Mouse (Mus musculus): ENCODE measurements around the gene Zdbf2. TPM values are rescaled to one million over a fixed set of nuclear protein-coding genes. Genes with fewer than 3 reads are reported as not detected.

The Zdbf2 gene
- polyA plus RNA-seq, 1 experiment from 2014 or later, result 3.1 TPM

DNA sequence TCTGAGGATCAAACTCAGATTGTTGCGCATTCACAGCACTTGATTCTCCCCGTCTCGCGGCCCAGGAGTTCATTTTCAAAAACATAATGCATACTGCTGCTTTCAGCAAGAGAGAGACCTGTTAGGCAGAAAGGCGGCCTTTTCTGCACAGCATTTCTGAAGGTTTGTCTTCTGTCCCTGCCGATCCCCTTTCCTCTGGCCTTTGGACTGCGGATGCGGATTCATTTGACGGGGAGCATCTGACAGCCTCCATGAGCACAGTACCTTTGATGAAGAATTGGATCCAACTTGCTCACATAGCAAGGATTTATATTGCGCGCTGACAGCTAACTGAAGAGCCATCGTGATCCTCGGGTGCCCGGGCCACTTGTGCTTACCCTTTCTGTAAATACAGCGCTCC lies 6.3 kb upstream of the Zdbf2 start:
- Histone ChIP-seq H3K9me3 (ENCODE audit: low read length) (no peaks in the 10 kb centered on the region), H3K36me3 (ENCODE audit: insufficient read depth, low read length) (no peaks in the 10 kb centered on the region), H3K27ac (ENCODE audit: low read length) (no peak overlapping the region), H3K4me3 (ENCODE audit: low read depth, low read length) (no peak overlapping the region), H3K9ac (replicated peaks; ENCODE audit: low read depth) (no peak overlapping the region), H3K4me2 (replicated peaks; ENCODE audit: low read depth, low read length) (no peak overlapping the region), H3K4me1 (ENCODE audit: insufficient read depth, low read depth, low read length) (no peaks in the 10 kb centered on the region), H3K27me3 (replicated peaks; ENCODE audit: insufficient read depth, low read length) (peaks cover 31% of the 10 kb centered on the region)
- ATAC-seq (no peak), DNase-seq (ENCODE audit: low spot score) (no peak)
- TF ChIP-seq EP300 (IDR thresholded peaks at IDR 0.05) (no peak), CTCF (IDR thresholded peaks at IDR 0.05) (no peak)
- 39% methylated on average over 15 of the region's 15 CpGs for WGBS

DNA sequence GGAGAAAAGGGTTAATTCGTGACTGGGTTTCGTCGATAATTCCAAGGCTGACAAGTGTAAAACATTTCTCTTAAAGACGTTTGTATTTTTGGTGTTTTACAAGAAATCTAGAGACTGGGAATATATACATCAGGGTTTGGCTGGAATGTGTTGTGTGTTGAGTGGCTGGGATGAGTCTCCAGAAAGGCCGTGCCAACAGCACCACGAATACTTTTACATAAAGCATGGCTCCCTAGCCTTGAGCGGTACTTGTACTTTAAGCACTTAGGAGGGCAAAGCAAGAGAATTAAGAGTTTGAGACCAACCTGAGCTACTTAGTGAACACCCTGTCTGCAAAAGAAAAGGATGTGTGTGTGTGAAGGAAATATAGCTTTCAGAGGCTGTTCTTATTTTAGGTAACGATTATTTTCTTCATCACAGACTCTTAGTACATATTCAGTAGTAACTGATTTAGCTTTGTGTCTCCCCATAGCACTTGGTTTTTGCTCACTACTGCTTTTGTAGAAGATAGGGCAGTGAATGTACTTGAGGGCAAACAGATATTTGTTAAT lies 865 bp upstream of the Zdbf2 start:
- Histone ChIP-seq H3K9ac (replicated peaks; ENCODE audit: low read depth) (no peak overlapping the region), H3K9me3 (ENCODE audit: low read length) (no peaks in the 10 kb centered on the region), H3K4me2 (replicated peaks; ENCODE audit: low read depth, low read length) (no peak overlapping the region), H3K27me3 (replicated peaks; ENCODE audit: insufficient read depth, low read length) (peaks cover 39% of the 10 kb centered on the region), H3K36me3 (ENCODE audit: insufficient read depth, low read length) (no peaks in the 10 kb centered on the region), H3K4me3 (ENCODE audit: low read depth, low read length) (no peak overlapping the region), H3K27ac (ENCODE audit: low read length) (no peak overlapping the region), H3K4me1 (ENCODE audit: insufficient read depth, low read depth, low read length) (no peaks in the 10 kb centered on the region)
- TF ChIP-seq CTCF (IDR thresholded peaks at IDR 0.05), result no peak
- TF ChIP-seq EP300 (IDR thresholded peaks at IDR 0.05), result no peak
- ATAC-seq (no peak), DNase-seq (ENCODE audit: low spot score) (no peak)
- 20% methylated on average over 8 of the region's 8 CpGs for WGBS

DNA sequence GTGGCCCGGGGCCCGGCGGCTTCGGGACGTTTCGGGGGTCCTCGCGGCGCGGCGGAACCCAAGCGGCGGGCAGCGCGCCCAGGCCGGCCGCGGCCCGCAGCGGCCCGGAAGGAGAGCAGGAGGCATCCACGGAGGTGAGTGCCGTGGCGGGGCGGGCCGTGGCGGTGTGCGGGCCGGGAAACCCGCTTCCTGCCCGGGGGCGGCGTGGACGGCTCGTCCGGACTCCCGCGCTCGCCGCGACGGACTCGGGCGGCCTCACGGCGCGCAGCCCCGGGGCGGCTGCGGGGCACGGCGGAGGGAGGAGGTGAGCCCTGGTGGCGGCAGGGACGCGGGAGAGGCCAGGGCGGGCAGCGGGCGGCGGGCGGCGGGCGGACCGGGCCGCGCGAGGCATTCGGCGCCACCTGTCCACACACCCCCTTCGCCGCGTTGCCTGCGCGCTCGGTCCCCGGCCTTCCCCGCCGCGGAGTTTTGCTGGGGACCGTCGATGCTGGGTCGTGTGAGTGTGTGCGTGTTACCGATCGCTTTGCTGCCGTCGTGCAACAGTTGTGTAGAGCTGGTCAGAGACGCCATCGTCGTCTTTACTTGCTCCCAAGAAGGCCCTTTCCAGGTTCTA lies 380 bp downstream of the Zdbf2 start:
- Histone ChIP-seq H3K27ac (ENCODE audit: low read length) (no peak overlapping the region), H3K4me2 (replicated peaks; ENCODE audit: low read depth, low read length) (peak overlapping the region; percentile 76), H3K4me1 (ENCODE audit: insufficient read depth, low read depth, low read length) (no peaks in the 10 kb centered on the region), H3K9ac (replicated peaks; ENCODE audit: low read depth) (0 out of 2 replicates have a peak overlapping the region, but pooled peaks have one; percentile 8), H3K36me3 (ENCODE audit: insufficient read depth, low read length) (no peaks in the 10 kb centered on the region), H3K9me3 (ENCODE audit: low read length) (no peaks in the 10 kb centered on the region), H3K4me3 (ENCODE audit: low read depth, low read length) (peak overlapping the region; percentile 51), H3K27me3 (replicated peaks; ENCODE audit: insufficient read depth, low read length) (peaks cover 41% of the 10 kb centered on the region)
- DNase-seq (ENCODE audit: low spot score) (no peak), ATAC-seq (peak; percentile 57)
- TF ChIP-seq EP300 (IDR thresholded peaks at IDR 0.05) (no peak), CTCF (IDR thresholded peaks at IDR 0.05) (no peak)
- under 1% methylated on average over 19 of the region's 89 CpGs for WGBS

DNA sequence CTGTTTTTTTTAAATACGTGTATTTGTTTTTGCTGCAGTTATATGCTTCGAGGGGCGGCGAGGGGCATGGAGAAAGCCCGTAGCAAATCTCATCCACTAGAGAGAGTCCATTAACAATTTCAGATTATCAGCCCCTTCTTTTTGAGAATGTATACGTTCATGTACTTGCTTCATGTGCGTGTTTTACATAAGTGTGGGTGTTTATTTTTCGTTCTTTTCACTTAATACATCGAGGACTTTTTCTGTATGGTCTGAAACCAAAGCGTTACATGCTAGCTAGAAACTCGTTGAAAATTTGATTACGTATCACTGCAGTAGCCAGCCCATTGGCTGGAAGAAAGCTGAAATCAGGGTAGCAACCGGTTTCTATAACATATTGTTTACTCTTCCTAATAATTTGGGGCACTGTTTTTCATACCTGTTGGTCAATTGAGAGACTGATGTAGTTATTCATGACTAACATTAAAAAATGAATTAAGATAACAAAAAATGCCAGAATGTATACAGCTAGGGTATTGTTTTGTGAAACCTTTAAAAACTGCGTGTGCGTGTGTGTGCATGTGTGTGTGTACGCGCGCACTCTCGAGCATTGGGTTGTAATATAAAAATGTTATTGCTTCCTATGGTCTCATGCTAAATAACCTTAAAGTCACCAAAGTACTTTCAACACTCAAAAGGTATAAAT lies 1.1 kb downstream of the Zdbf2 start:
- Histone ChIP-seq H3K27ac (ENCODE audit: low read length) (no peak overlapping the region), H3K27me3 (replicated peaks; ENCODE audit: insufficient read depth, low read length) (peaks cover 40% of the 10 kb centered on the region), H3K9me3 (ENCODE audit: low read length) (no peaks in the 10 kb centered on the region), H3K4me2 (replicated peaks; ENCODE audit: low read depth, low read length) (peak overlapping the region; percentile 76), H3K9ac (replicated peaks; ENCODE audit: low read depth) (no peak overlapping the region), H3K4me1 (ENCODE audit: insufficient read depth, low read depth, low read length) (no peaks in the 10 kb centered on the region), H3K4me3 (ENCODE audit: low read depth, low read length) (peak overlapping the region; percentile 51), H3K36me3 (ENCODE audit: insufficient read depth, low read length) (no peaks in the 10 kb centered on the region)
- ATAC-seq (no peak), DNase-seq (ENCODE audit: low spot score) (no peak)
- TF ChIP-seq CTCF (IDR thresholded peaks at IDR 0.05) (no peak), EP300 (IDR thresholded peaks at IDR 0.05) (no peak)
- 14% methylated on average over 19 of the region's 19 CpGs for WGBS

DNA sequence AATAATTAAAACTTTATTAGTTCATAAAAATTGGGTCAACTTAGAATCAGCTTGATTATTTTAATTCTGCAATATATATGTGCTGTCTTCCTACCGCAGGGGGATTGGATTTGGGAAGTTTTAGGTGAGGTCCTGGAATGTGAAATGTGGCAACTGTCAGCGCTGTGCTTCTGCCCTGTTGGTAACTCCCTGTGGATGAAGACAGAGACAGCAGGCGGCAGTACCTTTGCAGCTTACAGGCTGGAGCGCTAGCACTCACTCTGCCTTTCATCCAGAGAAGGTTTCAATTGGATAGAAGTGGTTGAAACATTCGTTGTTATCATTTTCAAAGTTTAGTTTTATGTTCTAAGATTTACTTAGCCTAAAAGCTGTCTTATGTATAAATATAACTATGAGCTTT lies 5.0 kb downstream of the Zdbf2 start:
- DNase-seq (ENCODE audit: low spot score) (no peak), ATAC-seq (no peak)
- WGBS, result 35% methylated on average over 5 of the region's 5 CpGs
- H3K36me3 ChIP-seq (ENCODE audit: insufficient read depth, low read length), result no peaks in the 10 kb centered on the region
- no peak overlapping the region for H3K9ac ChIP-seq (replicated peaks; ENCODE audit: low read depth)
- H3K4me3 ChIP-seq (ENCODE audit: low read depth, low read length), result no peak overlapping the region
- H3K4me1 ChIP-seq (ENCODE audit: insufficient read depth, low read depth, low read length), result no peaks in the 10 kb centered on the region
- H3K4me2 ChIP-seq (replicated peaks; ENCODE audit: low read depth, low read length), result no peak overlapping the region
- TF ChIP-seq EP300 (IDR thresholded peaks at IDR 0.05) (no peak), CTCF (IDR thresholded peaks at IDR 0.05) (no peak)
- peaks cover 21% of the 10 kb centered on the region for H3K27me3 ChIP-seq (replicated peaks; ENCODE audit: insufficient read depth, low read length)
- H3K27ac ChIP-seq (ENCODE audit: low read length), result no peak overlapping the region
- no peaks in the 10 kb centered on the region for H3K9me3 ChIP-seq (ENCODE audit: low read length)

DNA sequence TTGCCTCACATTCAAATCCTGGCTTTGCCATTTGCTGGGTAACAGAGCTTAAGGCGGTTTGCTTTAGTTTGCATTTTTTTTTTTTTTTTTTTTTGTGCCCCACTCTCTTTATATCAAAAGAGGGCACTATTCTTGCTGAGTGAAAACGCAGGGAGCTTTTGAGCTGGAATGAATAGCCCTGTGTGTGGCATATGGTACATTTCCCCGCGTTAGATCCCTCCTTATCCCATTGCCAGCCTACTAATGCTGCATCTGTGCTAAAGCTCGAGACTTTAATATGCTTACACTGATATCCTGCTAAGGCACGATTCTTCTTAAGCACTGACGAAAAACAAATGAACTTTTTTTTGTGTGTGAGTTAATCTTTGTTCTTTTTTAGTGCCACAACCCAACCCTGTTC lies 20.9 kb downstream of the Zdbf2 start:
- DNase-seq (ENCODE audit: low spot score) (no peak), ATAC-seq (no peak)
- no peak overlapping the region for H3K4me3 ChIP-seq (ENCODE audit: low read depth, low read length)
- no peak overlapping the region for H3K27ac ChIP-seq (ENCODE audit: low read length)
- no peaks in the 10 kb centered on the region for H3K27me3 ChIP-seq (replicated peaks; ENCODE audit: insufficient read depth, low read length)
- 61% methylated on average over 7 of the region's 7 CpGs for WGBS
- TF ChIP-seq CTCF (IDR thresholded peaks at IDR 0.05), result no peak
- TF ChIP-seq EP300 (IDR thresholded peaks at IDR 0.05), result no peak
- no peaks in the 10 kb centered on the region for H3K36me3 ChIP-seq (ENCODE audit: insufficient read depth, low read length)
- H3K4me1 ChIP-seq (ENCODE audit: insufficient read depth, low read depth, low read length), result no peaks in the 10 kb centered on the region
- H3K4me2 ChIP-seq (replicated peaks; ENCODE audit: low read depth, low read length), result no peak overlapping the region
- H3K9ac ChIP-seq (replicated peaks; ENCODE audit: low read depth), result no peak overlapping the region
- no peaks in the 10 kb centered on the region for H3K9me3 ChIP-seq (ENCODE audit: low read length)
